Comparison of ENCODE assay signal across 25 mouse cellular contexts in the genomic region with DNA sequence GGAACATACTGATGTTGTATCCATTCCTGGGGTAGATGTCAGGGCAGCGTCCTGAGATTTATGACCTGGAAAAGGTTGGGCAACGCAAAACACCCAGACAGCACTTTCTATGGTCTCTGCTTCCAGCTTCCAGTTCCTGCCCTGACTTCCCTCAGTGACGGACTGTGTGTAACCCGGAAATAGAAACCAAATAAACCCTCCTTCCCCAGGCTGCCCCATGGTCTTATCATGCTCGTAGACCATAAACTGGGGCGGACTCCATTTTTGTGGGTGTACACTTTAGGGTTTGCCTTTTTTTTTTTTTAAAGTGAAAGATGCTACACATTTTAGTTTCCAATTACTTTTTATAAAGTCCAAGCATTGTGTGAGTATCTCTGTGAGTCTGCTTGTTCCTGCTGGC. TPM values are rescaled to one million over a fixed set of nuclear protein-coding genes. Genes with fewer than 3 reads are reported as not detected.
DNase-seq lines count a peak whose midpoint lies in the region; ATAC-seq and TF ChIP-seq lines count a peak whose summit lies in the region.
"Had no signal": no experiment of that assay in that cellular context is flagged by ENCODE, and none has a peak within 500 bp of the region (broad histone marks: within the 10 kb centered on the region; RNA-seq: fewer than 3 reads in every experiment).

No protein-coding gene starts in this region.

- H3K4me2 ChIP-seq in intestine, embryonic 15.5 days (replicated peaks), result no peak overlapping the region
- no peak overlapping the region for H3K4me2 ChIP-seq in stomach, postnatal 0 days (replicated peaks; ENCODE audit: low read depth)
- H3K4me2 ChIP-seq in neural tube, embryonic 15.5 days, result no peak overlapping the region
- H3K4me2 ChIP-seq: heart, embryonic 12.5 days; heart, embryonic 15.5 days; hindbrain, embryonic 14.5 days had no signal

- TF ChIP-seq POLR2A in lung, adult 2 months (IDR thresholded peaks at IDR 0.05; ENCODE audit: borderline replicate concordance, extremely low read depth, low read depth, low read length), result no peak

- H3K9ac ChIP-seq in ES-E14 (ENCODE audit: insufficient read depth, low read depth, low read length, poor library complexity, severe bottlenecking), result no peak overlapping the region
- no peak overlapping the region for H3K9ac ChIP-seq in intestine, embryonic 15.5 days
- H3K9ac ChIP-seq in stomach, postnatal 0 days (ENCODE audit: low read length), result no peak overlapping the region
- no peak overlapping the region for H3K9ac ChIP-seq in neural tube, embryonic 15.5 days (replicated peaks)
- H3K9ac ChIP-seq: heart, embryonic 12.5 days; heart, embryonic 15.5 days; hindbrain, embryonic 14.5 days had no signal

- WGBS in intestine, embryonic 15.5 days, result 53% methylated on average over 6 of the region's 6 CpGs
- WGBS in large intestine, adult 2 months, result 25% methylated on average over 6 of the region's 6 CpGs
- WGBS in stomach, postnatal 0 days, result 61% methylated on average over 6 of the region's 6 CpGs
- WGBS in neural tube, embryonic 15.5 days, result 87% methylated on average over 6 of the region's 6 CpGs
- WGBS in lung, adult 2 months, result 58% methylated on average over 6 of the region's 6 CpGs

- no peaks in the 10 kb centered on the region for H3K27me3 ChIP-seq in intestine, embryonic 15.5 days (replicated peaks)
- no peaks in the 10 kb centered on the region for H3K27me3 ChIP-seq in stomach, postnatal 0 days (ENCODE audit: control insufficient read depth, insufficient read depth, low read length)
- no peaks in the 10 kb centered on the region for H3K27me3 ChIP-seq in neural tube, embryonic 15.5 days (replicated peaks)
- H3K27me3 ChIP-seq: heart, embryonic 15.5 days had no signal

- no peak for DNase-seq in ES-E14 (ENCODE audit: low read depth, low spot score)
- DNase-seq in large intestine, adult 2 months (ENCODE audit: low read depth, low spot score), result peak; percentile 60
- no peak for DNase-seq in stomach, postnatal 0 days (ENCODE audit: low spot score)
- DNase-seq in B cell, adult 2 months, result no peak
- DNase-seq in lung, adult 2 months, result no peak
- DNase-seq: adrenal gland, adult 8-10 months; adrenal gland, postnatal 25 days; cerebellum, adult 11-12 months; cerebellum, adult 8-10 months; cerebellum, postnatal 14 days; gastrocnemius, postnatal 25 days; heart, adult 18-20 months; heart, postnatal 10 days; heart, postnatal 36 days had no signal

- peaks cover 6% of the 10 kb centered on the region; the same call in 1 of the 2 replicates for H3K36me3 ChIP-seq in ES-E14 (ENCODE audit: control insufficient read depth, insufficient read depth, low read length, poor library complexity, severe bottlenecking)
- H3K36me3 ChIP-seq in intestine, embryonic 15.5 days, result 0 out of 2 replicates have a peak, but pooled peaks cover 3% of the 10 kb centered on the region
- no peaks in the 10 kb centered on the region for H3K36me3 ChIP-seq in stomach, postnatal 0 days (ENCODE audit: control insufficient read depth, insufficient read depth, low read length)
- peaks cover 37% of the 10 kb centered on the region for H3K36me3 ChIP-seq in neural tube, embryonic 15.5 days
- H3K36me3 ChIP-seq: G1E had no signal

- ATAC-seq in intestine, embryonic 15.5 days, result peak; percentile 63
- ATAC-seq in stomach, postnatal 0 days (ENCODE audit: low FRiP score, low TSS enrichment), result 0 out of 2 replicates have a peak, but pooled peaks have one; percentile 48
- ATAC-seq in neural tube, embryonic 15.5 days (ENCODE audit: low FRiP score), result no peak
- ATAC-seq: CD4-positive, CD25-positive, alpha-beta regulatory T cell, adult 4 months; forebrain, embryonic 14.5 days; hindbrain, postnatal 0 days; inflammation-experienced regulatory T-cells, adult 6 months had no signal

- TF ChIP-seq EP300 in stomach, postnatal 0 days (optimal IDR thresholded peaks at IDR 0.05), result no peak

- no peak for TF ChIP-seq CTCF in stomach, postnatal 0 days (IDR thresholded peaks at IDR 0.05; ENCODE audit: low read depth)
- no peak for TF ChIP-seq CTCF in lung, adult 2 months (IDR thresholded peaks at IDR 0.05; ENCODE audit: insufficient read depth, low read length)

- H3K4me3 ChIP-seq in ES-E14 (ENCODE audit: insufficient read depth in 1 of 2, low read depth in 1 of 2, low read length in 2 of 2, poor library complexity in 1 of 2, severe bottlenecking in 1 of 2), result no peak overlapping the region
- H3K4me3 ChIP-seq in intestine, embryonic 15.5 days (replicated peaks), result no peak overlapping the region
- no peak overlapping the region for H3K4me3 ChIP-seq in stomach, postnatal 0 days (ENCODE audit: low read depth, low read length)
- H3K4me3 ChIP-seq in neural tube, embryonic 15.5 days (replicated peaks), result no peak overlapping the region
- no peak overlapping the region for H3K4me3 ChIP-seq in lung, adult 2 months (replicated peaks; ENCODE audit: extremely low read depth, low read depth, low read length)
- H3K4me3 ChIP-seq: forebrain, embryonic 10.5 days; heart, embryonic 12.5 days; heart, embryonic 15.5 days had no signal

- in situ Hi-C loops in ES-E14 (cut with MboI; ENCODE audit: low sequenced_read_pairs in 2 of 2, unreplicated experiment in 2 of 2), result no loop called here

- no peak overlapping the region for H3K27ac ChIP-seq in ES-E14 (ENCODE audit: insufficient read depth, low read depth, low read length, poor library complexity, severe bottlenecking)
- no peak overlapping the region for H3K27ac ChIP-seq in intestine, embryonic 15.5 days
- H3K27ac ChIP-seq in stomach, postnatal 0 days (replicated peaks), result no peak overlapping the region
- H3K27ac ChIP-seq in neural tube, embryonic 15.5 days (replicated peaks), result no peak overlapping the region
- H3K27ac ChIP-seq: forebrain, embryonic 10.5 days; heart, embryonic 15.5 days; hindbrain, embryonic 14.5 days; hindbrain, postnatal 0 days had no signal

- peaks cover 6 to 11% of the 10 kb centered on the region in 2 experiments; a peak in 3 of 4 replicates for H3K4me1 ChIP-seq in ES-E14 (ENCODE audit: control insufficient read depth in 2 of 2, insufficient read depth in 2 of 2, low read length in 2 of 2, poor library complexity in 1 of 2)
- 0 out of 2 replicates have a peak, but pooled peaks cover 3% of the 10 kb centered on the region for H3K4me1 ChIP-seq in intestine, embryonic 15.5 days (replicated peaks)
- no peaks in the 10 kb centered on the region for H3K4me1 ChIP-seq in stomach, postnatal 0 days (replicated peaks; ENCODE audit: control insufficient read depth, insufficient read depth)
- H3K4me1 ChIP-seq in neural tube, embryonic 15.5 days, result no peaks in the 10 kb centered on the region
- H3K4me1 ChIP-seq in lung, adult 2 months (ENCODE audit: control insufficient read depth, insufficient read depth, low read length), result no peaks in the 10 kb centered on the region

- no peaks in the 10 kb centered on the region for H3K9me3 ChIP-seq in ES-E14 (ENCODE audit: control insufficient read depth, insufficient read depth, low read depth, low read length)
- H3K9me3 ChIP-seq in intestine, embryonic 15.5 days, result no peaks in the 10 kb centered on the region
- no peaks in the 10 kb centered on the region for H3K9me3 ChIP-seq in stomach, postnatal 0 days (ENCODE audit: control insufficient read depth, low read length)
- H3K9me3 ChIP-seq in neural tube, embryonic 15.5 days (replicated peaks), result no peaks in the 10 kb centered on the region
- H3K9me3 ChIP-seq: forebrain, embryonic 10.5 days; heart, embryonic 12.5 days; heart, embryonic 15.5 days had no signal

TF ChIP-seq in ES-E14, 5 proteins besides CTCF, POLR2A, EP300 and RAD21:
- TF ChIP-seq CHD2 (IDR thresholded peaks at IDR 0.05; ENCODE audit: low read depth, low read length) (no peak), ZNF384 (IDR thresholded peaks at IDR 0.05; ENCODE audit: low read depth, low read length) (0 out of 2 replicates have a peak, but pooled peaks have one; percentile 17), HCFC1 (IDR thresholded peaks at IDR 0.05; ENCODE audit: borderline replicate concordance, insufficient read depth, low read length) (no peak)

RNA-seq across cellular contexts. Expression of a gene that starts 11.9 kb away (rescaled TPM):
- 8.8 and 12.7 TPM in 2 replicates for total RNA-seq in ES-E14 (2012; rRNA removed)
- polyA plus RNA-seq in intestine, embryonic 15.5 days (2015; fragmentation: Nextera tagmentation; extraction: Ambion mirVana), result 6.4 and 7.6 TPM in 2 replicates
- polyA plus RNA-seq in large intestine, adult 2 months (2012; rRNA removed), result 21.8 and 42.4 TPM in 2 replicates
- polyA plus RNA-seq in stomach, postnatal 0 days (2015; fragmentation: Nextera tagmentation; extraction: Ambion mirVana), result 7.3 and 10.9 TPM in 2 replicates
- 12.4 and 12.7 TPM in 2 replicates for polyA plus RNA-seq in neural tube, embryonic 15.5 days (2015; fragmentation: Nextera tagmentation; extraction: Ambion mirVana)
- polyA plus RNA-seq in lung, adult 2 months (2012; rRNA removed), result 5.0 and 8.0 TPM in 2 replicates
- polyA plus RNA-seq: G1E; inflammation-experienced regulatory T-cells, adult 6 months had no signal
